15 mouse cellular contexts compared by ENCODE assay signal in genomic region chr3:122296979-122297378, GRCm38 (mm10). TPM values are rescaled to one million over a fixed set of nuclear protein-coding genes. Genes with fewer than 3 reads are reported as not detected.
DNase-seq lines count a peak whose midpoint lies in the region; ATAC-seq lines count a peak whose summit lies in the region.
"Had no signal": no experiment of that assay in that cellular context is flagged by ENCODE, and none has a peak within 500 bp of the region (broad histone marks: within the 10 kb centered on the region; RNA-seq: fewer than 3 reads in every experiment).

No protein-coding gene starts in this region.

- no peak overlapping the region for H3K9ac ChIP-seq in midbrain, embryonic 11.5 days (ENCODE audit: low read length)
- no peak overlapping the region for H3K9ac ChIP-seq in kidney, embryonic 16.5 days (replicated peaks; ENCODE audit: low read length)
- H3K9ac ChIP-seq: embryonic facial prominence, embryonic 12.5 days; forebrain, postnatal 0 days; hindbrain, embryonic 12.5 days; kidney, embryonic 15.5 days; limb, embryonic 15.5 days had no signal

- peaks cover 17% of the 10 kb centered on the region for H3K4me1 ChIP-seq in midbrain, embryonic 11.5 days (ENCODE audit: control insufficient read depth, insufficient read depth, low read length)
- H3K4me1 ChIP-seq in midbrain, embryonic 10.5 days, result peaks cover 44% of the 10 kb centered on the region
- H3K4me1 ChIP-seq in kidney, embryonic 16.5 days (ENCODE audit: insufficient read depth, low read length), result peaks cover 26% of the 10 kb centered on the region

- no peak overlapping the region for H3K4me2 ChIP-seq in midbrain, embryonic 11.5 days
- no peak overlapping the region for H3K4me2 ChIP-seq in kidney, embryonic 16.5 days (replicated peaks; ENCODE audit: low read depth, low read length)
- H3K4me2 ChIP-seq: embryonic facial prominence, embryonic 12.5 days; hindbrain, embryonic 12.5 days; kidney, embryonic 15.5 days; limb, embryonic 15.5 days had no signal

- WGBS in midbrain, embryonic 11.5 days, result 61% methylated on average over 5 of the region's 5 CpGs
- 60% methylated on average over 5 of the region's 5 CpGs for WGBS in midbrain, embryonic 10.5 days
- WGBS in kidney, embryonic 16.5 days, result 85% methylated on average over 5 of the region's 5 CpGs

- H3K27ac ChIP-seq in midbrain, embryonic 11.5 days (ENCODE audit: low read depth, low read length), result no peak overlapping the region
- H3K27ac ChIP-seq in midbrain, embryonic 10.5 days (replicated peaks), result no peak overlapping the region
- H3K27ac ChIP-seq in kidney, embryonic 16.5 days (ENCODE audit: low read length), result no peak overlapping the region
- H3K27ac ChIP-seq: heart, embryonic 10.5 days; hindbrain, embryonic 12.5 days; kidney, embryonic 15.5 days; macrophage had no signal

- no peaks in the 10 kb centered on the region for H3K27me3 ChIP-seq in midbrain, embryonic 11.5 days (ENCODE audit: control insufficient read depth, insufficient read depth, low read length)
- peaks cover 13% of the 10 kb centered on the region for H3K27me3 ChIP-seq in midbrain, embryonic 10.5 days (ENCODE audit: low read depth, poor library complexity, severe bottlenecking)
- H3K27me3 ChIP-seq in kidney, embryonic 16.5 days (ENCODE audit: insufficient read depth, low read length), result no peaks in the 10 kb centered on the region
- H3K27me3 ChIP-seq: embryonic facial prominence, embryonic 12.5 days; hindbrain, embryonic 12.5 days; kidney, embryonic 15.5 days; limb, embryonic 15.5 days had no signal

- DNase-seq in cerebellum, postnatal 14 days, result peak; percentile 52 to 71
- no peak for DNase-seq in cerebellum, adult 8-10 months
- peak; percentile 82 for DNase-seq in midbrain, embryonic 11.5 days (ENCODE audit: low spot score, missing footprints)
- DNase-seq in midbrain, embryonic 10.5 days (ENCODE audit: low spot score), result no peak
- peak; percentile 67 to 80 for DNase-seq in adrenal gland, postnatal 36 days
- peak; percentile 53 for DNase-seq in skeletal muscle tissue, adult 2 months (ENCODE audit: low read depth, low spot score)
- no peak for DNase-seq in spleen, postnatal 36 days (ENCODE audit: low spot score in 2 of 2)
- DNase-seq: forebrain, postnatal 0 days had no signal

- H3K36me3 ChIP-seq in midbrain, embryonic 11.5 days (ENCODE audit: control insufficient read depth, insufficient read depth, low read length), result no peaks in the 10 kb centered on the region
- no peaks in the 10 kb centered on the region for H3K36me3 ChIP-seq in midbrain, embryonic 10.5 days
- no peaks in the 10 kb centered on the region for H3K36me3 ChIP-seq in kidney, embryonic 16.5 days (ENCODE audit: insufficient read depth, low read length)
- H3K36me3 ChIP-seq: embryonic facial prominence, embryonic 12.5 days; heart, embryonic 10.5 days; hindbrain, embryonic 12.5 days; kidney, embryonic 15.5 days; limb, embryonic 15.5 days had no signal

- H3K9me3 ChIP-seq in midbrain, embryonic 11.5 days (ENCODE audit: control insufficient read depth, low read length), result no peaks in the 10 kb centered on the region
- no peaks in the 10 kb centered on the region for H3K9me3 ChIP-seq in midbrain, embryonic 10.5 days (replicated peaks)
- H3K9me3 ChIP-seq in kidney, embryonic 16.5 days (ENCODE audit: low read length), result no peaks in the 10 kb centered on the region
- H3K9me3 ChIP-seq: embryonic facial prominence, embryonic 12.5 days; heart, embryonic 10.5 days; hindbrain, embryonic 12.5 days; kidney, embryonic 15.5 days; limb, embryonic 15.5 days had no signal

- H3K4me3 ChIP-seq in midbrain, embryonic 11.5 days (ENCODE audit: low read depth, low read length), result no peak overlapping the region
- H3K4me3 ChIP-seq in midbrain, embryonic 10.5 days, result no peak overlapping the region
- H3K4me3 ChIP-seq in kidney, embryonic 16.5 days (ENCODE audit: low read length), result no peak overlapping the region
- H3K4me3 ChIP-seq: embryonic facial prominence, embryonic 12.5 days; heart, embryonic 10.5 days; hindbrain, embryonic 12.5 days; kidney, embryonic 15.5 days; limb, embryonic 15.5 days had no signal

- no peak for ATAC-seq in midbrain, embryonic 11.5 days (ENCODE audit: low FRiP score)
- ATAC-seq in kidney, embryonic 16.5 days (ENCODE audit: low FRiP score, low TSS enrichment), result no peak
- ATAC-seq: forebrain, postnatal 0 days had no signal

RNA-seq across cellular contexts. Expression of gene Bcar3, which starts 3.0 kb away (rescaled TPM):
- polyA plus RNA-seq in midbrain, embryonic 11.5 days (2014; fragmentation: Nextera tagmentation; extraction: Ambion mirVana), result 16.6 and 16.7 TPM in 2 replicates
- polyA plus RNA-seq in midbrain, embryonic 10.5 days (2016; fragmentation: Nextera tagmentation; extraction: Ambion mirVana), result 21.8 and 22.9 TPM in 2 replicates
- total RNA-seq in adrenal gland, postnatal 36 days (2021), result 10 to 100 TPM; 57.8 to 66.6 TPM
- polyA plus RNA-seq in kidney, embryonic 16.5 days (2015; fragmentation: Nextera tagmentation; extraction: Ambion mirVana), result 15.9 and 16.1 TPM in 2 replicates

RNA-seq across cellular contexts. Expression of gene Dnttip2, which starts 22.8 kb away (rescaled TPM):
- 96.8 and 104 TPM in 2 replicates for polyA plus RNA-seq in midbrain, embryonic 11.5 days (2014; fragmentation: Nextera tagmentation; extraction: Ambion mirVana)
- polyA plus RNA-seq in midbrain, embryonic 10.5 days (2016; fragmentation: Nextera tagmentation; extraction: Ambion mirVana), result 86.2 and 90.6 TPM in 2 replicates
- total RNA-seq in adrenal gland, postnatal 36 days (2021), result 10 to 100 TPM; 39.8 to 44.5 TPM
- polyA plus RNA-seq in kidney, embryonic 16.5 days (2015; fragmentation: Nextera tagmentation; extraction: Ambion mirVana), result 68.1 and 70.4 TPM in 2 replicates

RNA-seq across cellular contexts. Expression of gene Gclm, which starts 51.6 kb away (rescaled TPM):
- 56.7 and 61.0 TPM in 2 replicates for polyA plus RNA-seq in midbrain, embryonic 11.5 days (2014; fragmentation: Nextera tagmentation; extraction: Ambion mirVana)
- 44.6 and 52.5 TPM in 2 replicates for polyA plus RNA-seq in midbrain, embryonic 10.5 days (2016; fragmentation: Nextera tagmentation; extraction: Ambion mirVana)
- total RNA-seq in adrenal gland, postnatal 36 days (2021), result 100 to 1,000 TPM; 111 to 119 TPM
- 98.6 and 116 TPM in 2 replicates for polyA plus RNA-seq in kidney, embryonic 16.5 days (2015; fragmentation: Nextera tagmentation; extraction: Ambion mirVana)

Comparison
In these comparisons a context has a peak if more than half of its experiments do, and no peak if none do; other contexts are left out.
1. DNase-seq: peak in cerebellum, postnatal 14 days (2 of 2), midbrain, embryonic 11.5 days (single experiment), adrenal gland, postnatal 36 days (2 of 2) and skeletal muscle tissue, adult 2 months (single experiment); none in cerebellum, adult 8-10 months (single experiment), midbrain, embryonic 10.5 days (single experiment) and spleen, postnatal 36 days (0 of 2).